ENCODE assay signal across 8 mouse cellular contexts in genomic region chr13:64161548-64161915, GRCm38 (mm10). TPM values are rescaled to one million over a fixed set of nuclear protein-coding genes. Genes with fewer than 3 reads are reported as not detected.
DNase-seq lines count a peak whose midpoint lies in the region; ATAC-seq and TF ChIP-seq lines count a peak whose summit lies in the region.

Habp4 (plus strand) TSS chr13:64161824.

- WGBS in kidney, embryonic 14.5 days: under 1% methylated on average over 23 of the region's 31 CpGs
- under 1% methylated on average over 23 of the region's 31 CpGs for WGBS in limb, embryonic 15.5 days

- TF ChIP-seq CTCF in bone marrow macrophage, adult 2 months (IDR thresholded peaks at IDR 0.05; ENCODE audit: low read depth, low read length): no peak
- no peak for TF ChIP-seq CTCF in embryonic fibroblast, embryonic 13.5 days (IDR thresholded peaks at IDR 0.05; ENCODE audit: borderline replicate concordance, insufficient read depth, low read length)

- H3K27me3 ChIP-seq in kidney, embryonic 14.5 days (ENCODE audit: control insufficient read depth, insufficient read depth, low read length): 0 out of 2 replicates have a peak, but pooled peaks cover 6% of the 10 kb centered on the region
- H3K27me3 ChIP-seq in limb, embryonic 15.5 days: no peaks in the 10 kb centered on the region

- no peaks in the 10 kb centered on the region for H3K9me3 ChIP-seq in kidney, embryonic 14.5 days (ENCODE audit: control insufficient read depth, low read length)
- H3K9me3 ChIP-seq in limb, embryonic 15.5 days: no peaks in the 10 kb centered on the region

- no peak for TF ChIP-seq POLR2A in bone marrow macrophage, adult 2 months (IDR thresholded peaks at IDR 0.05; ENCODE audit: borderline replicate concordance, low read depth, low read length)
- peak; percentile 91 for TF ChIP-seq POLR2A in embryonic fibroblast, embryonic 13.5 days (IDR thresholded peaks at IDR 0.05; ENCODE audit: low read depth, low read length)

- H3K4me3 ChIP-seq in bone marrow macrophage, adult 2 months (ENCODE audit: insufficient read depth, low read length): peak within 1 kb of the TSS; percentile 92
- H3K4me3 ChIP-seq in embryonic fibroblast, embryonic 13.5 days (ENCODE audit: insufficient read depth, low read length): peak within 1 kb of the TSS; percentile 72
- H3K4me3 ChIP-seq in kidney, embryonic 14.5 days (ENCODE audit: low read length): peak within 1 kb of the TSS; percentile 84
- peak within 1 kb of the TSS; percentile 86 for H3K4me3 ChIP-seq in limb, embryonic 15.5 days

- peak; percentile 99 for ATAC-seq in kidney, embryonic 14.5 days (ENCODE audit: low FRiP score, low TSS enrichment)
- peak; percentile 100 for ATAC-seq in limb, embryonic 15.5 days (ENCODE audit: insufficient number of reproducible peaks, low FRiP score, low TSS enrichment, low read depth)

- peak; percentile 99 for DNase-seq in A20 (ENCODE audit: low read depth, low spot score)
- peak; percentile 97 to 98 for DNase-seq in heart, adult 9 months (ENCODE audit: low spot score in 2 of 2)
- peak; percentile 95 to 99 for DNase-seq in monocyte, adult 2 months (ENCODE audit: low read depth in 1 of 2, low spot score in 2 of 2)
- peak; percentile 98 for DNase-seq in spleen, postnatal 36 days (ENCODE audit: low spot score in 2 of 2)

- H3K27ac ChIP-seq in bone marrow macrophage, adult 2 months (ENCODE audit: insufficient read depth, low read depth, low read length): peak within 1 kb of the TSS; percentile 36; the same call in 1 of the 2 replicates
- H3K27ac ChIP-seq in embryonic fibroblast, embryonic 13.5 days (ENCODE audit: insufficient read depth, low read length): peak within 1 kb of the TSS; percentile 42; the same call in 1 of the 2 replicates
- H3K27ac ChIP-seq in kidney, embryonic 14.5 days (ENCODE audit: low read depth, low read length): peak within 1 kb of the TSS; percentile 72
- peak within 1 kb of the TSS; percentile 81 for H3K27ac ChIP-seq in limb, embryonic 15.5 days

- H3K36me3 ChIP-seq in kidney, embryonic 14.5 days (ENCODE audit: control insufficient read depth, insufficient read depth, low read length): no peaks in the 10 kb centered on the region
- H3K36me3 ChIP-seq in limb, embryonic 15.5 days: peaks cover 3% of the 10 kb centered on the region; the same call in 1 of the 2 replicates

- H3K4me1 ChIP-seq in bone marrow macrophage, adult 2 months (ENCODE audit: control insufficient read depth, insufficient read depth, low read length): no peaks in the 10 kb centered on the region
- peaks cover 4% of the 10 kb centered on the region; the same call in 1 of the 2 replicates for H3K4me1 ChIP-seq in embryonic fibroblast, embryonic 13.5 days (ENCODE audit: control insufficient read depth, insufficient read depth, low read length)
- peaks cover 11% of the 10 kb centered on the region; the same call in 1 of the 2 replicates for H3K4me1 ChIP-seq in kidney, embryonic 14.5 days (ENCODE audit: control insufficient read depth, insufficient read depth, low read length)
- peaks cover 16% of the 10 kb centered on the region for H3K4me1 ChIP-seq in limb, embryonic 15.5 days

- peak within 1 kb of the TSS; percentile 96 for H3K4me2 ChIP-seq in kidney, embryonic 14.5 days (replicated peaks; ENCODE audit: low read depth, low read length)
- peak within 1 kb of the TSS; percentile 90 for H3K4me2 ChIP-seq in limb, embryonic 15.5 days

- peak within 1 kb of the TSS; percentile 85 for H3K9ac ChIP-seq in kidney, embryonic 14.5 days (ENCODE audit: low read depth, low read length)
- H3K9ac ChIP-seq in limb, embryonic 15.5 days: peak within 1 kb of the TSS; percentile 76

RNA-seq across cellular contexts. Expression of gene Habp4, which starts in this region (rescaled TPM):
- 17.6 and 20.9 TPM in 2 replicates for polyA plus RNA-seq in bone marrow macrophage, adult 2 months (2012; ENCODE audit: insufficient read depth, insufficient read length, missing spikeins)
- polyA plus RNA-seq in embryonic fibroblast, embryonic 13.5 days (2011; ENCODE audit: insufficient read length, low read depth, missing spikeins): 25.6 and 26.5 TPM in 2 replicates
- polyA plus RNA-seq in kidney, embryonic 14.5 days (2014; fragmentation: Nextera tagmentation; extraction: Ambion mirVana): 23.7 and 32.6 TPM in 2 replicates
- polyA plus RNA-seq in limb, embryonic 15.5 days (2015; fragmentation: Nextera tagmentation; extraction: Ambion mirVana): 18.7 and 21.5 TPM in 2 replicates

Comparison
In these comparisons a context has a peak if more than half of its experiments do, and no peak if none do; other contexts are left out.
1. Peak in every context shown above with its lines: DNase-seq, ATAC-seq, H3K4me3 ChIP-seq and H3K27ac ChIP-seq.